Mouse (Mus musculus): ENCODE measurements at regions not wholly inside any gene's neighbourhood (a gene's known extent, or its start where the extent isn't known, plus 50 kb on each side); places are given as distances from the start of the nearest gene placed in this dataset.

DNA sequence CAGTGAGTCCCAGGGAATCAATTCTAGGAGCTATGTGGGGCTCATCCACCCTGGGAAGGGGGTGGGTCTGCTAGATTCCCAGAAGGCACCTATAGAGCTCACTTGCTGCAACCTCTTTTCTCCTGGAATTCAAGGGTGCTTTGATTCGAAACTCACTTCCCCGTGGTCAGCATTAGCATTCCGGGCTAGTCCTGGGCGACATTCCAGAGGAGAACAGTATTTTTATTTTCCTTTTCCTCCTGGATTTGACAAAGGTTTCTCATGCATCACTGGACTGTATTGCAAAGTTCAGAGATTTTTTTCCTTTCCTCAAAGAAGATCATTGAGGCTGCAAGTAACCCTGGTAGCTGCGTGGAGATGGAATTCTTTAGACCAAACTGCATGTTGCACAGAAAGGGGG is 129.3 kb upstream of the Id4 start:
- TF ChIP-seq CTCF (IDR thresholded peaks at IDR 0.05; ENCODE audit: low read depth, low read length) = no peak
- TF ChIP-seq POLR2A (IDR thresholded peaks at IDR 0.05; ENCODE audit: insufficient read depth, low read length) = no peak
